Mouse (Mus musculus) stomach, embryonic 16.5 days (tissue): ENCODE measurements at regions not wholly inside any gene's neighbourhood (a gene's known extent, or its start where the extent isn't known, plus 50 kb on each side); places are given as distances from the start of the nearest gene placed in this dataset.

Source experiments
- ATAC-seq: fragments of 200-750 bp; cut with Nextera tagmentation; 2 replicates; pipeline ENCODE4 v1.8.0; 2017; ENCODE audit warnings: moderate number of reproducible peaks, moderate TSS enrichment; ENCODE audit not compliant: insufficient read depth, low FRiP score
- H3K27ac ChIP-seq: fragments of 300-500 bp; sonication (generic); 2 replicates; pipeline ENCODE4 v1.5.1; 2014; ENCODE audit warnings: low read length
- H3K27me3 ChIP-seq: fragments of 300-500 bp; sonication (generic); 2 replicates; pipeline ENCODE4 v1.6.1; 2014; ENCODE audit warnings: low read length, control low read depth, mixed read lengths; ENCODE audit not compliant: control insufficient read depth, insufficient read depth
- H3K36me3 ChIP-seq: fragments of 300-500 bp; sonication (generic); 2 replicates; pipeline ENCODE4 v1.6.1; 2014; ENCODE audit warnings: low read length; ENCODE audit not compliant: control insufficient read depth, insufficient read depth
- H3K4me1 ChIP-seq: fragments of 300-500 bp; sonication (generic); 2 replicates; pipeline ENCODE4 v1.6.1; 2014; ENCODE audit warnings: low read length, control low read depth, mixed read lengths; ENCODE audit not compliant: control insufficient read depth, insufficient read depth
- H3K4me2 ChIP-seq: fragments of 300-500 bp; sonication (generic); 2 replicates; pipeline ENCODE4 v1.6.1; 2014; ENCODE audit warnings: low read depth, low read length, mixed read lengths
- H3K4me3 ChIP-seq: fragments of 300-500 bp; sonication (generic); replicated peaks from 2 replicates; pipeline ENCODE4 v1.5.1; 2014; ENCODE audit warnings: mild to moderate bottlenecking, low read length
- H3K9ac ChIP-seq: fragments of 300-500 bp; sonication (generic); 2 replicates; pipeline ENCODE4 v1.6.1; 2014; ENCODE audit warnings: low read length
- H3K9me3 ChIP-seq: fragments of 300-500 bp; sonication (generic); replicated peaks from 2 replicates; pipeline ENCODE4 v1.6.1; 2016; ENCODE audit warnings: low read length, control low read depth; ENCODE audit not compliant: control insufficient read depth
- WGBS: fragments of 180-500 bp; shearing (Covaris S2); extraction: QIAGEN DNeasy Blood & Tissue Kit; methylation state at CpG from one replicate; pipeline ENCODE4 v1.1.7; 2014; 5-methylcytosine and 5-hydroxymethylcytosine counted together

- H3K9me3 ChIP-seq: no peaks in the 10 kb centered on the region
- no peaks in the 10 kb centered on the region for H3K36me3 ChIP-seq
- no peak overlapping the region for H3K27ac ChIP-seq
- H3K4me1 ChIP-seq: no peaks in the 10 kb centered on the region
- H3K27me3 ChIP-seq: no peaks in the 10 kb centered on the region
- ATAC-seq: no peak
- no peak overlapping the region for H3K4me3 ChIP-seq
- no peak overlapping the region for H3K4me2 ChIP-seq
- H3K9ac ChIP-seq: no peak overlapping the region
- WGBS: 65% methylated on average over 4 of the region's 4 CpGs
Observed at GRCm38 (mm10) chr8:89097396-89097795, 53.4 kb upstream of the Sall1 start.
